Mouse (Mus musculus) adrenal gland, postnatal 10 days (tissue): Measurements from ENCODE around the gene Smc6. TPM values are rescaled to one million over a fixed set of nuclear protein-coding genes. Genes with fewer than 3 reads are reported as not detected.

ENCODE experiments used
- DNase-seq: peaks from one replicate; pipeline ENCODE4 v3.0.0; 2021; ENCODE audit warnings: mixed read lengths
- total RNA-seq, 2 experiments: library from RNA; stranded (reverse); gene quantifications; 2 replicates each; pipeline ENCODE4 v1.2.3; 2021

Gene Smc6
- total RNA-seq, 2 experiments from 2014 or later = 50.0 to 58.1 TPM

- no peak for DNase-seq
Measured at GRCm38 (mm10) chr12:11281584-11281983, 15.9 kb downstream of the Smc6 start.

GRCm38 (mm10) chr12:11286382-11286781, 20.7 kb downstream of the Smc6 start:
- DNase-seq = no peak

GRCm38 (mm10) chr12:11300858-11301257, 35.2 kb downstream of the Smc6 start:
- DNase-seq = no peak

GRCm38 (mm10) chr12:11306753-11307645, 41.3 kb downstream of the Smc6 start:
- no peak for DNase-seq

GRCm38 (mm10) chr12:11311106-11311505, 45.4 kb downstream of the Smc6 start:
- DNase-seq = no peak

- DNase-seq = no peak
Measured at GRCm38 (mm10) chr12:11313840-11314239, 48.2 kb downstream of the Smc6 start.

- no peak for DNase-seq
Measured at GRCm38 (mm10) chr12:11317671-11318070, 52.0 kb downstream of the Smc6 start.

- DNase-seq = no peak
Measured at GRCm38 (mm10) chr12:11324480-11324879, 58.8 kb downstream of the Smc6 start.

GRCm38 (mm10) chr12:11326483-11326882, 60.8 kb downstream of the Smc6 start:
- no peak for DNase-seq

- peak; percentile 74 for DNase-seq
Measured at GRCm38 (mm10) chr12:11336845-11337244, 71.2 kb downstream of the Smc6 start.

- no peak for DNase-seq
Measured at GRCm38 (mm10) chr12:11338251-11338650, 72.6 kb downstream of the Smc6 start.

GRCm38 (mm10) chr12:11342020-11342600, 76.4 kb downstream of the Smc6 start:
- DNase-seq = no peak

GRCm38 (mm10) chr12:11345963-11346362, 80.3 kb downstream of the Smc6 start:
- DNase-seq = no peak

GRCm38 (mm10) chr12:11348423-11348822, 82.7 kb downstream of the Smc6 start:
- no peak for DNase-seq

GRCm38 (mm10) chr12:11349870-11350269, 84.2 kb downstream of the Smc6 start:
- DNase-seq = no peak

GRCm38 (mm10) chr12:11350895-11351294, 85.2 kb downstream of the Smc6 start:
- peak; percentile 89 for DNase-seq

GRCm38 (mm10) chr12:11362435-11362834, 96.7 kb downstream of the Smc6 start:
- no peak for DNase-seq

- DNase-seq = no peak
Measured at GRCm38 (mm10) chr12:11364870-11365269, 99.2 kb downstream of the Smc6 start.

GRCm38 (mm10) chr12:11367099-11367765, 101.5 kb downstream of the Smc6 start:
- DNase-seq = no peak
